Mouse (Mus musculus): ENCODE measurements at regions not wholly inside any gene's neighbourhood (a gene's known extent, or its start where the extent isn't known, plus 50 kb on each side); places are given as distances from the start of the nearest gene placed in this dataset.

DNA sequence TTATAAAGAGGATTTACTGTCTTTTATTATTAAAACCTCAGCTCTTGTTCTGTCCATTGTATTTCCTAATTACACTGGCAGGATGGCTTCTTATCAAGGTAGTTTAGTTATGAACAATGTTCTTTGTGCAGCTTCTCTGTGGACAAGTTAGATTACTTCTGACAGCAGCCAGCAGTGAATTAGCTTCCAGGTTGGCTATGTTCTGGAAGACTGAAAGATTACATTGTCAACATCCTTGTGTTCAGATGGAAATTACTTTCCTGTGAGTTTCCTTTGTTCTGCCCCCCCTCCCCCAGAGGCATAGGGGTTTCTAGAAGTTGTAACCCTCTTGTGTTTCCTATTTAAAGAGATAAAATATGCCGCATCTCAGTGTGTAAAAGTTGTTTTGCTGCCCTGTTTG lies 846.1 kb downstream of the Car8 start:
- no peak for TF ChIP-seq CTCF (IDR thresholded peaks at IDR 0.05)
- peak; percentile 25; the same call in 1 of the 2 replicates for TF ChIP-seq EP300 (IDR thresholded peaks at IDR 0.05)

All from lung, postnatal 0 days (tissue).